Mouse (Mus musculus) urinary bladder, adult 2 months (tissue): ENCODE measurements at regions not wholly inside any gene's neighbourhood (a gene's known extent, or its start where the extent isn't known, plus 50 kb on each side); places are given as distances from the start of the nearest gene placed in this dataset.

Experiments
- DNase-seq: peaks from one replicate; pipeline ENCODE4 v3.0.0; 2022; ENCODE audit warnings: low spot score

DNA sequence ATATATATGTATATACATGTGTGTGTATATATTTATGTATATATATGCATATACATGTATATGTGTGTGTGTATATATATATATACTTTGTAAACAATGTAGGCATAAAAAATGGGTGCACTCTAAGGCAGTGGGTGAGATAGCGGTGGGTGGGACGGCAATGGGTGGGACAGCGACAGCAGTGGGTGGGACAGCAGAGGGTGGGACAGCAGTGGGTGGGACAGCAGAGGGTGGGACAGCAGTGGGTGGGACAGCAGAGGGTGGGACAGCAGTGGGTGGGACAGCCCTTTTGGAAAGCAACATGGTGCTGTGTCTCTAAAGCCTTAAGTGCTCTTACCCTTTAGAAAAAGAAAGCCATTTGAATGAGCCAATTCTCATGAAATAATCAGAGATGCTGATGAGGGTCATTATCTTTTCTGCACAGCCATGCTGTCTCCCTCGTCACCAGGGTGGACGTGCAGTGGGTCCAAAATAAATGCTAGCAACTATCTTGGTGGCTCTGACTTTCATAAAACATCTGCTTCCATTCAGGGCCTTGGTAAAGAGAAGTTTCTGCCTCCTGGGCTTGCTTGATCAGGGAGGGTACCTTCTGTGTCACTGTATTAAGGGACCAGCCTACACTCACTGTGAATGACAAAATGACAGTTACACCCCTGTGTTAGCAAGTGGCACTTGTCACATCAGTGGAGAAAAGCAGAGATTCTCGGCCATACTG lies 119.3 kb upstream of the Slc44a1 start:
- DNase-seq: no peak

- no peak for DNase-seq
These were observed 121.2 kb upstream of the Slc44a1 start for GRCm38 (mm10) chr4:53319051-53319450.

- no peak for DNase-seq
These were observed 122.0 kb upstream of the Slc44a1 start for GRCm38 (mm10) chr4:53318181-53318580.

GRCm38 (mm10) chr4:53317453-53317824 lies 122.8 kb upstream of the Slc44a1 start:
- no peak for DNase-seq

GRCm38 (mm10) chr4:53316796-53317452 lies 123.3 kb upstream of the Slc44a1 start:
- no peak for DNase-seq

GRCm38 (mm10) chr4:53315876-53316762 lies 124.1 kb upstream of the Slc44a1 start:
- no peak for DNase-seq

GRCm38 (mm10) chr4:53315121-53315875 lies 124.9 kb upstream of the Slc44a1 start:
- no peak for DNase-seq

GRCm38 (mm10) chr4:53314076-53314475 lies 126.1 kb upstream of the Slc44a1 start:
- DNase-seq: no peak

DNA sequence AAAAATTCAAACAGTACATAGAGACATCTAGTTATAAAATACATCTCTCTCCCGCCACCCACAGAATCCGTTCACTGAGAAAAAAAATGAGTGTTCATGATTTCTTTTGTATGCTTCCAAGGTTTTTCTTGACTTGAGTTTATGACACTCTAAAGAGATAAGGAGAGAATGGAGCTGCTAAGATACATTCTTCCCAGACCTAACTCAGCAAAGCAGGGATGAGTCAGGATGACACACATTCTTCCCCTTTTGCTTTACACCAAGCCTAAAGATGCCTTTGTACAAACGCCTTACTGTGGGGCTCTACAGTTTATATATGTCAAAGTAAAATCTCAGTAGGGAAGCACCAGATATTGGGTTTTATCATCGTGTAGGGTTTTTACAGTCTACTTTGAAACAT lies 133.1 kb upstream of the Slc44a1 start:
- DNase-seq: no peak

- DNase-seq: no peak
These were observed 135.3 kb upstream of the Slc44a1 start for GRCm38 (mm10) chr4:53304782-53305385.

- DNase-seq: no peak
These were observed 135.9 kb upstream of the Slc44a1 start for GRCm38 (mm10) chr4:53304290-53304654.

GRCm38 (mm10) chr4:53303621-53304289 lies 136.5 kb upstream of the Slc44a1 start:
- no peak for DNase-seq

- no peak for DNase-seq
These were observed 138.3 kb upstream of the Abca1 start for GRCm38 (mm10) chr4:53297975-53298374.

DNA sequence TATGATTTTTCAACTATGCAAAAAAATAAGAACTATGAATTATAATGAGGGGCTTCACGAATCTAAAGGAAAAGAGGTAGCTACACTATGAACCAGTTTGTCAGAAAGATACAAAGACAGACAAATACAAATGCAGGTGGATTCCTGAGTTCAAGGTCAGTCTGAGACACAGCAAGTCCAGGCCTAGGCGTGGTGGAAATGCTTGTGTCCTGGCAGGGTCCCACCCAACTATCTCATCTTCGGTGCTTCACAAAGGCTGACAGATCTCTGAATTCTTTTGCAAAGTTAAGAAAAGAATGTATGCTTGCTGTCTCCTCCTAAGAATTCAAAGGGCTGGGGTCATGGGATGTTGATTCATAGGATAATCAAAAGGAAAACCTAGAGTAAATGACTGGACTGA lies 132.9 kb upstream of the Abca1 start:
- no peak for DNase-seq

DNA sequence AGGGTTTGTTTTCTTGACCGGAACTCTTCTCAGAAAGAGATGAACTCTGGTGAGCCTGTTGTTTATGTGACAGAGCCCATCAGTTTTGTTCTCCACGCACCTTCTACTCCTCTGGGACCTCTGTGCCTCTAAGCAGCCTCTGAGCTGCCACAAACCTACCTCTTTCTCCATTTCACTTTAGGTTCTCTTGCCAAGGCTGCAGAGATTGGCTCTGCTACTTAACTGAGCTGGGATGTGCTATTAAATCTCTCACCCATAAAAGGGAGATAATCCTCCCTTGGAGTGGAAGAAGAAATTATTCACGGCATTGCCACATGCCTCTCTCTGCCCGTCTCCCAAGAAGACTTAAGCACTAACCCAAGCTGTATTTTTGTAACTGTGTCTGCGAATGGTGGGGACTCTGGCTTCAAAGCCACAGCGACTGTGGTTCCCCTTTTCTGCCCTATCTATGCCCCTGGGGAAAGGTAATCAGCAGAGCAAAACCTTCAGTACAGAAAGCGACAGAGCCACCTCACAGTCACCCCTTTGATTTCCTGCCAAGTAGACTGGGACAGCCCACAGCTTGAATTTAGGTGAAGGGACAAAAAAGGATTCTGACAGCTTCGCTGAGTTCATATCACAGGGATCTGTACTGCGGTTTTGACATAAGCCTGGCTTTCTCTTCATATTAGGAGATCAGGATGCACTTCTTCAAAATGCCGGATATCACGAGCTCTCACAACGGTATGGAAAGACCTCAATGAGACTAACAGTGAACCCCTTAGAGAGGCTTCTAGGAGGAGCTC lies 118.2 kb upstream of the Abca1 start:
- no peak for DNase-seq

GRCm38 (mm10) chr4:53270433-53270832 lies 110.7 kb upstream of the Abca1 start:
- no peak for DNase-seq

DNA sequence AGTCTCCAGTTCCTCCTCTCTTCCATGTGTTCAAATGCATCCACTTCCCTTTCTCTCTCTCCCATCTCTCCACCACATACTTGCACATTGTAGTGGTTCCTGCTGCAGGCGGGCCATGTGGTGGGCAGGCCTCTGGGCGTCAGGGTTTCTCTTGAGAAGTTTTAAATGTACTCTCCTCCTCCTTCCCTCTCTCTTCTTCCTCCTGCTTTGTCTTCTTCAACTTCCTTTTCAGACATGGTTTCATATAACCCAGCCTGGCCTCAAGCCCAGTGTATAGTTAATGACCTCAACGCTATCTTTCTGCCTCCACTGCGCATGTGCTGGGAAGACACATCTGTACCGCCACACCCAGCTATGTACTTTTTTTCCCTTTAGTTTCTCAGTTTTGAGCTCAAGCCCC lies 110.3 kb upstream of the Abca1 start:
- DNase-seq: no peak

DNA sequence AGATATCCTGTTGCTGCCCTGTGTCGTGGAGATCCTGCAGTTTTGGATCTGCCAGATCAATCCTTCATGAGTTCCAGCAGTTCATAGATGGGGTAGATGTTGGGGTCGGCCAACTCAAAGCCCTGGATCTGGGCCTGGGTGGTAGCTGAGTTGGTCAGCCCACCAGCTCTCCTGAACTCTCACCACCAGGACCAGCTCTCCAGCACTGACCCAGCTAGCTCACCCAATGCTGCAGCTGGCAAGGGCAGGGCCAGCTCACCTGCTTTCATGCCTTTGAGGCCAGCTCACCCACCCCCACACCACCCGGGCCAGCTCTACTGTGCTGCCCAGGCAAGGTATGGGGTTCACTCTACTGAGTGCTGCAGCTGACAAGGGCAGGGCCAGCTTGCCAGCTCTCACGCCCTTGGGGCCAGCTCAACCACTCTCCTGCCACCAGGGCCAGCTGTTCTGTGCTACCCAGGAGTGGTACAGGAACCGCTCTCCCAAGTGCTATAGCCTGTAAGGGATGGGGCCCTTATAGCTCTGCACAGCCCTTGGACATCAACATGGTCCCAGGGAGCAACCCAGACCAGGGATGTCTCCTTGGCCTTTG lies 109.7 kb upstream of the Abca1 start:
- DNase-seq: no peak

DNA sequence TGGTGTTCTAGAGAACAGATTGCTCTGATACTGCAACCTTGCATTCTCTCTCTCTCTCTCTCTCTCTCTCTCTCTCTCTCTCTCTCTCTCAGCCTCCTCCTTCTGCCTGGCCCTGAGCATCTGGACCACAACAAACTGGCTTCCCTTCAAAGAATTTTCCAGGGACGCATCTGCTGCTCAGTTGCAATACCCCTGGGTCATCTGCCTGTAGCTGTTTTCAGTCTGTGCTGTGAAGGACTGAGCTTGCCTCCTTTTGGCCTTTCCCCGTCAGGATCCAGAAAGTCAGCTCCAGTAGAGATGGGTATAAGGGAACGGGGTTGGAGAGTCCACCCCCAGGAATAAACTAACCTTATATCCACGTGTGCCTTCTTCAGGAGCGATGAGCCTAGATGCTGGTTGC lies 105.2 kb upstream of the Abca1 start:
- DNase-seq: no peak

DNA sequence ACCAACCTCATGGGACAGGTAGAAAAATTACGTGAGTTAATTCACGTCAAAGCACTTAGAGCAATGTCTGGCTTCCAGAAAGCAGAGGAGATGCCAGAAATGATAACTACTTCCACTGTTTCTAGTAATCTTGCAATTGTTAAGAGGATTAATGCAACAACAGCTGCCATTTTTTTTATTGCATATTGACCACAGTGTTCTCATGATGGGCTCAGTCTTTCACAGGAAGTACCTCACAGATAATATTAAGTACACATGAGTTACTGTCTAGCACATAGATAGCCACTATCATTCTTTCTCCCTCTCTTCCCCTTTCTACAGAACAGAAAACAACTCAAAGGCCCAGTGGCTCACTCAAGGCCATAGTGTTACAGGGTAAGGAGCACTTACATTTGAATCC lies 104.8 kb upstream of the Abca1 start:
- no peak for DNase-seq
